Mouse (Mus musculus) lung, postnatal 14 days (tissue): ENCODE measurements around the gene E2f7.
A peak's percentile ranks its signal among the peaks of the same experiment; 100 is the strongest.

Experiments
- DNase-seq: peaks from one replicate; pipeline ENCODE4 v3.0.0; 2021

The E2f7 gene

DNA sequence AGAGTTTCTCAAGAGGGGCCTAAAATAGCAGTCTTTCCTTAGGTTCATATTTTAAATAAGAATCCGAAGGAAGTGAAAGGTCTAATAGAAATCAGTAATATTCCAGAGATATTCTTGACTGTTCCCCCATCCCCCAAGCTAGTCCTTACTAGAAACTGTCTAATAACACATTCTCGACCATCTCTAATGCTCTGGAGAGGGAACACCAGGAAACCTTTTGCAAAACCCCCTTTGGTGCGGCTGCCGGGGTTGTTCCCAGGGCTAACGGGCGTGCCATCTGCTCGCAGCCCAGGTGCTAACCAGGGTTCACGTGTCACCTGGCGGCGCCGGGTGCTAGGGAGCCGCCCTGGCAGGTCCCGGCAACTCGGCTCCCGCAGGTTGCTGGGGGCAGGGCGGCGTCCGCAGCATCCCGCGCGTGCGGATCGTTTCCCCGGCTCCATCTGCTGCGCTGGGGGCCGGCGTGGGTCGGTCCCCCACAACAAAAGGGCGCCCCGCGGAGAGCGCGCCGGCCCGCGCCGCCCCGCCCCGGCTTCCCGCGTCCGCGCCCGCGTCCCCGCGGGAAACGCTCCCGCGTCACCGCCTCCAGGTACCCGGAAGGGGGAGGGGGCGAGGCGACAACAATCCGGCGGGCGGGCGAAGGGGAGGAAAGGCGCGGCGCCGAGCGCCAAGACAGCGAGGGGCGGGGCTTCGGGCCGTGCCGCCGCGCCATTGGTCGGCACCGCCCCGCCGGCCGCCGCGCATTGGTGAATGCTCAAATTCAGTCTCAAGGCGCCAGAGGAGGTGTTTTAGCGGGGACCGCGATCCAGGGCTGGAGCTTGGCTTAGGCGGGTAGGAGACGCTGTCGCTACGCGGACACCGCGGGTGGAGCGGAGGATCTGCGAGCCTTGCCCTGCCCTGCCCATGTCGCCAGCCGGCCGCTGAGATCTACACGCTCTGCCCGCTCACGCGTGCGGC, at the start of gene E2f7:
TSS of gene E2f7 (plus strand) at position 754 of the 954 bp plus-strand sequence.
- peak; percentile 92 for DNase-seq

GRCm38 (mm10) chr10:110701276-110701675, 44.0 kb upstream of the E2f7 start:
- no peak for DNase-seq

GRCm38 (mm10) chr10:110705672-110706071, 39.6 kb upstream of the E2f7 start:
- peak; percentile 1 for DNase-seq

DNA sequence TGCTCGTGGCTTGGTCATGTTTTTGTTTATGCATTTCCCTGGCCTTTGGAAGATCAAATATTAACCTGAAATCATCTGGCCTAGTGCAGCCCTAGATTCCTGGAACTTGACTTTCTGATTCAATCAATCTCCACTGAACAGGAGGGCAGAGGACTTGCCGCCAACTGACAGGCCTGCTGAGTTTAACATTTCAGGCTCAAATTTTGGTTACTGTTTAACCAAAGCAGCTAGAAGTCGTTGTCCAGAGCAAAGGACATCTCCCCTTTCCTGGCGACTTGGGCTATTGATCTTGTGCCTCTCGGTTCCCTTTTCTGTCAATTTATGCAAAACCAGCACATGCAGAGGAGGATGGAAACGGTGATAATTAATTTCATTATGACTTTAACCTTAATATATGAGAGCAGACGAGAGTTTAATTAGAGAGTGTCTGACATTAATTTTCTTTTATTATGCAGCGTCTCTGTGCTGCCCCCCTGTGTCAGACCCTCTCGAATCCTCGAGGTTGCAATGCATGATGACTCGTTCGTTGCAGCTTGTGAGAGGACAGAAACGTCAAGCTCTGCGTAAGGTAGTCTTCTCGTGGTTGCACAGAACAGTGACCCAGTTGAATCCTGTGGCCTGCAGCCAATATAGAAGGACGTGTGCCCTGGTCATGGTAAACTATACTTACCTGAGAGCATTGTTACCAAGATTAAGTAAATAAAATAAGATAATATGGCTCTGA, 37.7 kb upstream of the E2f7 start:
- no peak for DNase-seq

- DNase-seq = no peak
These were observed 28.4 kb upstream of the E2f7 start for GRCm38 (mm10) chr10:110716887-110717286.

- no peak for DNase-seq
These were observed 18.8 kb upstream of the E2f7 start for GRCm38 (mm10) chr10:110726431-110726830.

DNA sequence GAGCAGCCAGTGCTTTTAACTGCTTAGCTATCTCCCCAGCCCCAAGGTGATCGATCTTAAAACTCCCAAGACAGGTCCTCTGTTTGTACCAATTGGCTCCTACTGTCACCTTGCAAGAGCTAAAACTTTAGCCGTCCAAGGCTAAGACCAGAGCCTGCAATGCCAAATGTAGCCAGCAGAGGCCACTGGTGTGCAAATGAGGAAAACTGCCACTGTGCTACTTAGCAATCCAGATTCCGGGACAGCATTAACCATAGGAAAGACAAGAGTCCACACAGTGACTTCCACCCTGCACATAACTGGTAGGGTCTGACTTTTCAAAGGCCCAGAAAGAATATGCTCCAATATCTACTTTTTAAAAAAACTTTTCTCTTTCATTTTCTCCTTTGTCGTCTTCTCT, 17.4 kb upstream of the E2f7 start:
- DNase-seq = peak; percentile 64

- peak; percentile 83 for DNase-seq
These were observed 11.9 kb upstream of the E2f7 start for GRCm38 (mm10) chr10:110733343-110733742.

GRCm38 (mm10) chr10:110743701-110744100, 1.5 kb upstream of the E2f7 start:
- DNase-seq = no peak

- no peak for DNase-seq
These were observed 1.1 kb upstream of the E2f7 start for GRCm38 (mm10) chr10:110744120-110744519.

DNA sequence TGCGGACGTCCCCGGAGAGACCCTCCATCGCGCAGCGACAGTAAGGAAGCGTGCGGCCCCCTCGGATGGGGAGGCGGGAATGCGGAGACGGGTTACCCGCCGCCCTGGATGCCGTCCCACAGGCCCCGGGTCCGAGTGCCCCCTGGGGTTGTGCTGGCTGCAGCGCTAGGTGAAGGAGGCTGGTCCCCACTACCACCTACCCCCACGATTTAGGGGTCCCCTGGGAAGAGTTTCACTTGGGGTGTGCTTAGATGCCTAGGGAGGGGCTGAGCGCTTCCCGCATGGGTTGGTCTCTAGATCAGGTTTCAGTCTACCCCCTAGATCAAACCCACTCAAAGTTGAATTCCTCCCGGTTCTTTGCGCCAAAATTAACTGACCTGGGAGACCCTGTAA, 397 bp downstream of the E2f7 start:
- DNase-seq = no peak

- DNase-seq = no peak
These were observed 3.8 kb downstream of the E2f7 start for GRCm38 (mm10) chr10:110749081-110749480.

- DNase-seq = no peak
These were observed 4.5 kb downstream of the E2f7 start for GRCm38 (mm10) chr10:110749510-110750305.

DNA sequence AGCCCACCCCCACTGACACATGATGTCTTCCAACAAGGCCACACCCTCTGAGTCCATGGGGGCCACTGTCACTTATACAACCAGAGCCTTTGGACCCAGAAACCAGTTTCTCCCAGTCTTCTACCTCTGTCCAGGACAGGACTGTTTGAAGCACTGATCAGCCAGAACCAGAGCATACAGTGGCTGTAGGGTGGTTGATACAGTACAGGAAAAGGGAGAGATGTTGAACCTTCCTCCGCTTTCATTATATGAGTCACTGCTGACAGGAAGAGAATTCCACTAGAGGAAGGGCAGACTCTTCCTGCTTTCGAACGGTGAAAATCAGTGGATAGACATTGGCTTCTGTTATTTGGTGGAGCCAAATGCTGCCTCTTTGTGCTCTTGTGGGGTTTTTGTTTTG, 7.6 kb downstream of the E2f7 start:
- DNase-seq = no peak

GRCm38 (mm10) chr10:110755556-110755955, 10.3 kb downstream of the E2f7 start:
- DNase-seq = no peak

GRCm38 (mm10) chr10:110756271-110756793, 11.1 kb downstream of the E2f7 start:
- DNase-seq = no peak

DNA sequence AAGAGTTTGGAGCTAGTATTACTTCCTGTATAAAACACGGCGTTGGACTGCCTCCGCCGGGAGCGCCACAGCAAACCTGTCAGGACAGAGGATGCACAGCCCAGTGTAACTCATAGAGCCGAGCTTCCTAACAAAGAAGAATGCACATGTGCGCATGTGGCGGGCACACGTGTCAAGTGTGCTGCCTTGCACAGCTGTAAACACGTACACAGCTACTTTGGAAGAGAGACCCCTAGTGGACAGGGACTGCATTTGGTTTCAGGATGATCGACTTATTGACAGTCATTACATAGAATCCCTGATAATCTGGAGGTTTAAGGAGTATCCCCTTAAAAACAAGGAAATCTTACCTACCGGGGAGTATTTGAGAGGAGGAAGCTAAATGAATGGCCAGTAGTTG, 15.3 kb downstream of the E2f7 start:
- DNase-seq = peak; percentile 46

- no peak for DNase-seq
These were observed 17.1 kb downstream of the E2f7 start for GRCm38 (mm10) chr10:110762134-110762884.

DNA sequence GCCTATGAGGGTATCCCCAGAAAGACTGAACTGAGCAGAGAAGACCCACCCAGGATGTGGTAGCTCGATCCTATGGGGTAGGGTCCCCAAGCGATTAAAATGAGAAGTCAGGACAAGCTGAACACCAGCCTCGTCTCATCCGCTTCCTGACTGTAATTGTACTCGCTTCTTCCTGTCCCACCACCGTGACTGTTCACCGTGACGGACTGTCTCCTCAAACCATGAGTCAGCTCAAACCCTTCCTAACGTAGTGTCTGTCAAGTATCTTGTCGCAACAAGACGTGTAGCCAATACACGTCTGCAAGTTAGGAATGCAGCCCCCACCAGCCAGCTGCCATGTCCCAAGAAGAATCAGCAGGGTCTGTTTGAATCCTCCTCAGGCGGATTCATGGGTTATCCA, 18.2 kb downstream of the E2f7 start:
- DNase-seq = no peak

DNA sequence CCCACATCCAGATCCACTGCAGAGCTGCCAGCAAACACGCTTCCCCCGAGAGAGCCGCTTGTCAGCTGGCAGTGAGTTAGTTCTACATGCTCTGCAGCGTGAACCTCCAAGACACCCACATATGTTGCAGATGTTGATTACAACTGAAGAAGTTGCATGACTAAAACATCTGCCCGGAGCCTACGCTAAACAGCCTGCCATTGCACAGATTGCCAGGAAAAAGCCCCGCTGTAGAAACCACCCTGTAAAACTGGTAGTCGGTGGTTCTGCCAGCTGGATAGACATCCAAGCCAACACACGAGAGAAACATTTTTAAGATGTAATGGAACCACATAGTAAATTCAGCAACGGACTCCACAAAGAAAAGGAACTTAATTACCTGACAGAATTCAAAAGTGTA, 24.3 kb downstream of the E2f7 start:
- no peak for DNase-seq

- DNase-seq = no peak
These were observed 28.0 kb downstream of the E2f7 start for GRCm38 (mm10) chr10:110773201-110773600.

DNA sequence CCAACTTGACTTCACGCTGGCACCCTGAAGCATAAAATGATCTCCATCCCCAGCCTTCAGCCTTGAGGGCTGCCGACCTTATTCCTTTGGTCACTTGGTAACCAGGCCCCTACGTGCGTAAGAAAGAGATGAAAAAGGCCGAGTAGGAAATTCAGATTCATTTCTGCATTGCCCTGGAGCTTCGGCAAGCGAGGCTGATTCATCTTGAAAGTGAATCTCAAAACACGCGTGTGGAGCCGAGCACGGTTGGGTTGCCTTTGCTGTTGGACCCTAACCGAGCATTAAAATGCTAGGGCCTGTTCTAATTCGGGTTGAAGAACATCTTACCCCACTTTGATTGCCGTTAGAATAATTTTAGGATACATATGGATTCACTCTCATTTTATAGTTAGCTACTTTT, 28.6 kb downstream of the E2f7 start:
- DNase-seq = no peak
